ENCODE assay signal across 28 mouse cellular contexts in the genomic region with DNA sequence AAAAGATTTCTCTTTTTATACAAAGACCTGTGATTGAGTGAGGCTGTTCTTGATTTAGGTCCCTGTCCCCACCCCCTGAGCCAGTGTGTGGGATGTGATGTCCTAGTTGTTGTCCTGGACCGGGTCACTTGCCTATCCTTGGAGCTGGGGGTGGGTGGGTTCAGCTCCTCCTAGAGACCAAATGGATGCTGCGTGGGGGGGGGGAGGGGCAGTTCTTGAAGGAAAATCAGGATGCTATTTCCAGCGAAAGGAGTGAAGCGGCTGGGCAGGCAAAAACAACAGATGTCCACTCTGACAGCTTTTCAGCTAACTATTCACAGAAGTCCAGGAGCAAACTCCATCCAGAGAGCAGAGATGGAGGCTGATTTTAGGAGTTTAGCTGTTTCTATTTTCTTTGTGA.
DNase-seq lines count a peak whose midpoint lies in the region; ATAC-seq and TF ChIP-seq lines count a peak whose summit lies in the region.
"Had no signal": no experiment of that assay in that cellular context is flagged by ENCODE, and none has a peak within 500 bp of the region (broad histone marks: within the 10 kb centered on the region; RNA-seq: fewer than 3 reads in every experiment).

No protein-coding gene starts in this region.

- H3K9ac ChIP-seq in hindbrain, postnatal 0 days (replicated peaks; ENCODE audit: low read length): no peak overlapping the region
- H3K9ac ChIP-seq in hindbrain, embryonic 14.5 days: no peak overlapping the region
- H3K9ac ChIP-seq: embryonic facial prominence, embryonic 15.5 days; forebrain, embryonic 15.5 days; limb, embryonic 12.5 days; liver, postnatal 0 days; neural tube, embryonic 13.5 days had no signal

- H3K9me3 ChIP-seq in hindbrain, postnatal 0 days (ENCODE audit: low read length): no peaks in the 10 kb centered on the region
- H3K9me3 ChIP-seq in hindbrain, embryonic 14.5 days (ENCODE audit: control insufficient read depth, low read length): no peaks in the 10 kb centered on the region
- H3K9me3 ChIP-seq: embryonic facial prominence, embryonic 15.5 days; forebrain, embryonic 15.5 days; heart, embryonic 10.5 days; limb, embryonic 12.5 days; midbrain, embryonic 10.5 days; neural tube, embryonic 13.5 days had no signal

- H3K4me2 ChIP-seq in hindbrain, postnatal 0 days (ENCODE audit: low read depth, low read length): no peak overlapping the region
- H3K4me2 ChIP-seq in hindbrain, embryonic 14.5 days (replicated peaks): no peak overlapping the region
- H3K4me2 ChIP-seq: embryonic facial prominence, embryonic 15.5 days; forebrain, embryonic 15.5 days; limb, embryonic 12.5 days; liver, embryonic 11.5 days; neural tube, embryonic 13.5 days had no signal

- H3K27me3 ChIP-seq in hindbrain, postnatal 0 days (ENCODE audit: insufficient read depth, low read length): no peaks in the 10 kb centered on the region
- no peaks in the 10 kb centered on the region for H3K27me3 ChIP-seq in hindbrain, embryonic 14.5 days (ENCODE audit: control insufficient read depth, insufficient read depth, low read length)
- H3K27me3 ChIP-seq: embryonic facial prominence, embryonic 15.5 days; forebrain, embryonic 15.5 days; limb, embryonic 12.5 days; neural tube, embryonic 13.5 days had no signal

- H3K27ac ChIP-seq in hindbrain, postnatal 0 days: no peak overlapping the region
- H3K27ac ChIP-seq in hindbrain, embryonic 14.5 days: no peak overlapping the region
- H3K27ac ChIP-seq: embryonic facial prominence, embryonic 15.5 days; forebrain, embryonic 15.5 days; gastrocnemius, adult 2 months; heart, embryonic 10.5 days; kidney, postnatal 0 days; limb, embryonic 12.5 days; neural tube, embryonic 13.5 days had no signal

- H3K36me3 ChIP-seq in hindbrain, postnatal 0 days (ENCODE audit: insufficient read depth, low read length): no peaks in the 10 kb centered on the region
- no peaks in the 10 kb centered on the region for H3K36me3 ChIP-seq in hindbrain, embryonic 14.5 days (replicated peaks; ENCODE audit: control insufficient read depth, insufficient read depth)
- H3K36me3 ChIP-seq: embryonic facial prominence, embryonic 15.5 days; forebrain, embryonic 15.5 days; heart, embryonic 10.5 days; limb, embryonic 12.5 days; midbrain, embryonic 10.5 days; neural tube, embryonic 13.5 days had no signal

- intact Hi-C loops in left cerebral cortex, postnatal 4 days (cut with DNase I): loop anchor here (10.0 kb wide), 2 partner anchors 156 to 274 kb away; no protein-coding TSS in a partner anchor
- intact Hi-C loops in left cerebral cortex, postnatal 10 days (cut with DNase I): loop anchor here (5.0 kb wide), 1 partner anchor 158 kb away; no protein-coding TSS in a partner anchor

- no peak overlapping the region for H3K4me3 ChIP-seq in hindbrain, postnatal 0 days (ENCODE audit: low read length)
- H3K4me3 ChIP-seq in hindbrain, embryonic 14.5 days (replicated peaks; ENCODE audit: low read length): no peak overlapping the region
- H3K4me3 ChIP-seq: embryonic facial prominence, embryonic 15.5 days; forebrain, embryonic 15.5 days; gastrocnemius, adult 2 months; heart, embryonic 10.5 days; limb, embryonic 12.5 days; midbrain, embryonic 10.5 days; myocyte; neural tube, embryonic 13.5 days had no signal

- peak; percentile 19 for DNase-seq in left cerebral cortex, adult 11 months (ENCODE audit: low spot score)
- DNase-seq in left cerebral cortex, postnatal 4 days: no peak
- peak; percentile 56 to 59 for DNase-seq in left cerebral cortex, postnatal 10 days (ENCODE audit: extremely low spot score in 1 of 2, low spot score in 2 of 2)
- peak; percentile 64 to 86 for DNase-seq in right cerebral cortex, postnatal 10 days (ENCODE audit: low spot score in 2 of 2)
- no peak for DNase-seq in kidney, adult 9 months
- DNase-seq in hindbrain, postnatal 0 days (ENCODE audit: low spot score): no peak
- DNase-seq in hindbrain, embryonic 14.5 days (ENCODE audit: low spot score): no peak
- DNase-seq in kidney, postnatal 10 days: no peak
- DNase-seq: cerebellum, adult 18-20 months; cerebellum, postnatal 36 days; gastrocnemius, adult 2 months; heart, postnatal 4 days; liver, postnatal 0 days; lung, postnatal 10 days; retina, postnatal 1 day; thymus, adult 18-20 months; thymus, postnatal 36 days had no signal

- H3K4me1 ChIP-seq in hindbrain, postnatal 0 days (ENCODE audit: insufficient read depth, low read length): no peaks in the 10 kb centered on the region
- 0 out of 2 replicates have a peak, but pooled peaks cover 3% of the 10 kb centered on the region for H3K4me1 ChIP-seq in hindbrain, embryonic 14.5 days (replicated peaks; ENCODE audit: control insufficient read depth, insufficient read depth, low read length)
- H3K4me1 ChIP-seq: embryonic facial prominence, embryonic 15.5 days; forebrain, embryonic 15.5 days had no signal

- ATAC-seq in hindbrain, postnatal 0 days: no peak
- no peak for ATAC-seq in hindbrain, embryonic 14.5 days (ENCODE audit: low FRiP score)
- ATAC-seq: forebrain, embryonic 15.5 days; intestine, postnatal 0 days; liver, postnatal 0 days; midbrain, embryonic 16.5 days had no signal

- TF ChIP-seq CTCF in hindbrain, postnatal 0 days (IDR thresholded peaks at IDR 0.05; ENCODE audit: low read depth): no peak

- 47% methylated on average over 4 of the region's 4 CpGs for WGBS in hindbrain, postnatal 0 days
- WGBS in hindbrain, embryonic 14.5 days: 65% methylated on average over 4 of the region's 4 CpGs

Comparison
In these comparisons a context has a peak if more than half of its experiments do, and no peak if none do; other contexts are left out.
1. DNase-seq: peak in left cerebral cortex, adult 11 months (single experiment), left cerebral cortex, postnatal 10 days (2 of 2) and right cerebral cortex, postnatal 10 days (2 of 2); none in left cerebral cortex, postnatal 4 days (single experiment), kidney, adult 9 months (single experiment), hindbrain, postnatal 0 days (single experiment), hindbrain, embryonic 14.5 days (single experiment) and kidney, postnatal 10 days (single experiment).